Mouse (Mus musculus): ENCODE measurements at regions not wholly inside any gene's neighbourhood (a gene's known extent, or its start where the extent isn't known, plus 50 kb on each side); places are given as distances from the start of the nearest gene placed in this dataset.

DNA sequence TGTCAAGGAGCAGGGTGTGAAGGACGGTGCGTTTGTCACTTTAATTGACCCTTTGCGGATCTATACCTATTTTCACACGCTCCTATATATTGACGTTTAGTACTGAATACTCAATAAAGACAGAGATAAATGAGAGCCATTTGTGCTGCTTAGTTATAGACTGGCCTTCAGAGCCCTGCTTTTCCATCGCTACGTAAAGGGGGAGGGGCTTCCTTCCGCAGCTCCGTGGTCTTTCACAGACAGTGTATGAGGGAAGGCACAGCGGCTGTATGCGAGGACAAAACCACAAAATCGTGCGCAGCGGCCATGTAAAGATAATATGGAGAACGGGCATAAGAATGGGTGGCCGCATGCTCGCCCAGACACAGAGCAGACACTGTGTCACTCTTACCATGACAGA lies 58.4 kb upstream of the Pced1b start:
- H3K4me3 ChIP-seq (replicated peaks; ENCODE audit: low read length) = no peak overlapping the region
- H3K27ac ChIP-seq (ENCODE audit: low read length) = no peak overlapping the region
- H3K27me3 ChIP-seq (ENCODE audit: control insufficient read depth, insufficient read depth, low read length) = no peaks in the 10 kb centered on the region
- H3K36me3 ChIP-seq (ENCODE audit: control insufficient read depth, insufficient read depth, low read length) = no peaks in the 10 kb centered on the region
- no peak for ATAC-seq (ENCODE audit: insufficient read depth, low FRiP score)
- no peak overlapping the region for H3K9ac ChIP-seq (ENCODE audit: low read length)
- no peaks in the 10 kb centered on the region for H3K4me1 ChIP-seq (ENCODE audit: control insufficient read depth, insufficient read depth, low read length)
- WGBS = 67% methylated on average over 17 of the region's 17 CpGs
- no peak overlapping the region for H3K4me2 ChIP-seq (ENCODE audit: low read depth, low read length)
- H3K9me3 ChIP-seq (replicated peaks; ENCODE audit: control insufficient read depth, low read length) = no peaks in the 10 kb centered on the region

- Histone ChIP-seq H3K27ac (ENCODE audit: low read length) (no peak overlapping the region), H3K27me3 (ENCODE audit: control insufficient read depth, insufficient read depth, low read length) (no peaks in the 10 kb centered on the region), H3K36me3 (ENCODE audit: control insufficient read depth, insufficient read depth, low read length) (no peaks in the 10 kb centered on the region), H3K4me1 (ENCODE audit: control insufficient read depth, insufficient read depth, low read length) (no peaks in the 10 kb centered on the region), H3K4me3 (replicated peaks; ENCODE audit: low read length) (no peak overlapping the region), H3K4me2 (ENCODE audit: low read depth, low read length) (no peak overlapping the region), H3K9ac (ENCODE audit: low read length) (no peak overlapping the region), H3K9me3 (replicated peaks; ENCODE audit: control insufficient read depth, low read length) (no peaks in the 10 kb centered on the region)
- no peak for ATAC-seq (ENCODE audit: insufficient read depth, low FRiP score)
- WGBS = 27% methylated on average over 3 of the region's 3 CpGs
These were observed 59.1 kb upstream of the Pced1b start for GRCm38 (mm10) chr15:97187831-97188230.

DNA sequence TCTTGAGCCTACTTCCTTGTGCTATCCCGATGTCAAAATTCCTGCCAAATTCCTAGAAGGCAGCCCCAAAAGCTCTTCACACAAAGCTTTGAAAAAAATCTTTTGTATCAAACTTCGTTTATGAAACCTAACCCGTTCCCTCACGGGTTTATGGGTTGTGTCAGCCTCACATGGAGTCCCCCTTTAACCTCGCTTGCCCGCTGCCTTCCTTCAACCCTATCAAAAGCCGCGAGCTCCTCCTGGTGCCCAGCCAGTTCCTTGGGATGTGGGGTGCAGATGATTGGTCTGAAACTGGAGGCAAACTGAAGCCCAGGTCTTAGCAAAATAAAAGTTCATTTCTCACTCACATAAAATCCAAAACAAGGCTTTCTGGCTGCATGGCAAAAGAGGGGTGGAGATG lies 60.9 kb upstream of the Pced1b start:
- 51% methylated on average over 8 of the region's 8 CpGs for WGBS
- no peaks in the 10 kb centered on the region for H3K27me3 ChIP-seq (ENCODE audit: control insufficient read depth, insufficient read depth, low read length)
- H3K4me1 ChIP-seq (ENCODE audit: control insufficient read depth, insufficient read depth, low read length) = no peaks in the 10 kb centered on the region
- no peak overlapping the region for H3K4me3 ChIP-seq (replicated peaks; ENCODE audit: low read length)
- no peak overlapping the region for H3K9ac ChIP-seq (ENCODE audit: low read length)
- H3K27ac ChIP-seq (ENCODE audit: low read length) = no peak overlapping the region
- ATAC-seq (ENCODE audit: insufficient read depth, low FRiP score) = no peak
- H3K9me3 ChIP-seq (replicated peaks; ENCODE audit: control insufficient read depth, low read length) = no peaks in the 10 kb centered on the region
- no peaks in the 10 kb centered on the region for H3K36me3 ChIP-seq (ENCODE audit: control insufficient read depth, insufficient read depth, low read length)
- no peak overlapping the region for H3K4me2 ChIP-seq (ENCODE audit: low read depth, low read length)

DNA sequence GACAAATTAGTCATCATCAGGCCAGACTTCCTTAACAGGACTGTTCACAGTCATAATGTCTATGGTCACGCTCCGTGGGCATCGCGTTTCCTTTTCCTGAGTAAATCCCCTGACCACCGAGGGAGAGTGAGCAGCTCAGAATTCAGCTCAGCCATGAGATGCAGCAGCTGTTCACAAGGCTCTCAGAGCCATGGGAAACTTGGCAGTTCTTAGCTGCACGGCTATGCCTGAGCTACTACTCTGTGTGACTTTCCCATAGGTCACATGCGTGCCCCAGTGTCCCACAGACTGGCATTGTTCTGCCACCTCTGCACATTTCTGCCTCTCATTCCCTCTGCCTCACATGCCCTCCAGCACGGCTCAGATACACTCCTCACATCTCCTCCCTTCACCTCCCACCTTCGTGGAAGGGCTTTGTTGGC lies 64.3 kb upstream of the Pced1b start:
- Histone ChIP-seq H3K4me1 (ENCODE audit: control insufficient read depth, insufficient read depth, low read length) (peaks cover 5% of the 10 kb centered on the region; the same call in 1 of the 2 replicates), H3K27me3 (ENCODE audit: control insufficient read depth, insufficient read depth, low read length) (no peaks in the 10 kb centered on the region), H3K36me3 (ENCODE audit: control insufficient read depth, insufficient read depth, low read length) (no peaks in the 10 kb centered on the region), H3K9me3 (replicated peaks; ENCODE audit: control insufficient read depth, low read length) (no peaks in the 10 kb centered on the region), H3K9ac (ENCODE audit: low read length) (no peak overlapping the region), H3K4me2 (ENCODE audit: low read depth, low read length) (no peak overlapping the region), H3K4me3 (replicated peaks; ENCODE audit: low read length) (no peak overlapping the region), H3K27ac (ENCODE audit: low read length) (no peak overlapping the region)
- ATAC-seq (ENCODE audit: insufficient read depth, low FRiP score) = peak; percentile 79
- WGBS = 27% methylated on average over 9 of the region's 9 CpGs

GRCm38 (mm10) chr15:97180970-97181669 lies 65.8 kb upstream of the Pced1b start:
- H3K9ac ChIP-seq (ENCODE audit: low read length) = no peak overlapping the region
- no peak for ATAC-seq (ENCODE audit: insufficient read depth, low FRiP score)
- peaks cover 6% of the 10 kb centered on the region; the same call in 1 of the 2 replicates for H3K4me1 ChIP-seq (ENCODE audit: control insufficient read depth, insufficient read depth, low read length)
- H3K27me3 ChIP-seq (ENCODE audit: control insufficient read depth, insufficient read depth, low read length) = no peaks in the 10 kb centered on the region
- 60% methylated on average over 9 of the region's 9 CpGs for WGBS
- H3K4me3 ChIP-seq (replicated peaks; ENCODE audit: low read length) = no peak overlapping the region
- no peaks in the 10 kb centered on the region for H3K9me3 ChIP-seq (replicated peaks; ENCODE audit: control insufficient read depth, low read length)
- no peaks in the 10 kb centered on the region for H3K36me3 ChIP-seq (ENCODE audit: control insufficient read depth, insufficient read depth, low read length)
- H3K27ac ChIP-seq (ENCODE audit: low read length) = no peak overlapping the region
- no peak overlapping the region for H3K4me2 ChIP-seq (ENCODE audit: low read depth, low read length)

- WGBS = 32% methylated on average over 3 of the region's 3 CpGs
These were observed 68.6 kb upstream of the Pced1b start for GRCm38 (mm10) chr15:97178286-97178685.

DNA sequence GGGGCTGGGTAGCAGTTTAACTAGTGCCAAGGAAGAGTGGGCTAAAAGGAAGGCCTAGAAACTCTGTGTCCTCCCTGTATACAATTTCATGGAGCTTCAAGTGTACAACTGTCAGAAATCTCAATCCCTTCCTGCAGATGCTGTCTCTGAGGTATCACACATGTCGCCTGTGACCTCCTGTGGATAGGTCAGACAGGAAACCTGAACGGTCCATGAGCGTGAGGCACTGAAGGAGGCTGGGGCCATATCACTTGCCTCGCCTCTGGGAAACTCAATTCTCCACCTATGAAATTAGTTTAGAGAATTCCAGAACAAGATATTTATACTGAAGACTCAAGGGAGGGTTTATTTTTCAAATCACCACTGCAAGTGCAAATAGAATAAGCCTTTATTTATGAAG lies 69.1 kb upstream of the Pced1b start:
- ATAC-seq (ENCODE audit: insufficient read depth, low FRiP score) = no peak
- H3K4me1 ChIP-seq (ENCODE audit: control insufficient read depth, insufficient read depth, low read length) = peaks cover 9% of the 10 kb centered on the region; the same call in 1 of the 2 replicates
- H3K9me3 ChIP-seq (replicated peaks; ENCODE audit: control insufficient read depth, low read length) = no peaks in the 10 kb centered on the region
- no peak overlapping the region for H3K4me3 ChIP-seq (replicated peaks; ENCODE audit: low read length)
- WGBS = 47% methylated on average over 4 of the region's 4 CpGs
- H3K4me2 ChIP-seq (ENCODE audit: low read depth, low read length) = no peak overlapping the region
- no peak overlapping the region for H3K9ac ChIP-seq (ENCODE audit: low read length)
- no peaks in the 10 kb centered on the region for H3K27me3 ChIP-seq (ENCODE audit: control insufficient read depth, insufficient read depth, low read length)
- H3K36me3 ChIP-seq (ENCODE audit: control insufficient read depth, insufficient read depth, low read length) = no peaks in the 10 kb centered on the region
- H3K27ac ChIP-seq (ENCODE audit: low read length) = no peak overlapping the region

More at GRCm38 (mm10) chr15:97178286-97178685, 68.6 kb upstream of the Pced1b start:
- no peak overlapping the region for H3K9ac ChIP-seq (ENCODE audit: low read length)
- ATAC-seq (ENCODE audit: insufficient read depth, low FRiP score) = no peak
- no peaks in the 10 kb centered on the region for H3K27me3 ChIP-seq (ENCODE audit: control insufficient read depth, insufficient read depth, low read length)
- no peak overlapping the region for H3K4me2 ChIP-seq (ENCODE audit: low read depth, low read length)
- H3K27ac ChIP-seq (ENCODE audit: low read length) = no peak overlapping the region
- no peaks in the 10 kb centered on the region for H3K9me3 ChIP-seq (replicated peaks; ENCODE audit: control insufficient read depth, low read length)
- H3K4me1 ChIP-seq (ENCODE audit: control insufficient read depth, insufficient read depth, low read length) = peaks cover 9% of the 10 kb centered on the region; the same call in 1 of the 2 replicates
- no peak overlapping the region for H3K4me3 ChIP-seq (replicated peaks; ENCODE audit: low read length)
- H3K36me3 ChIP-seq (ENCODE audit: control insufficient read depth, insufficient read depth, low read length) = no peaks in the 10 kb centered on the region

DNA sequence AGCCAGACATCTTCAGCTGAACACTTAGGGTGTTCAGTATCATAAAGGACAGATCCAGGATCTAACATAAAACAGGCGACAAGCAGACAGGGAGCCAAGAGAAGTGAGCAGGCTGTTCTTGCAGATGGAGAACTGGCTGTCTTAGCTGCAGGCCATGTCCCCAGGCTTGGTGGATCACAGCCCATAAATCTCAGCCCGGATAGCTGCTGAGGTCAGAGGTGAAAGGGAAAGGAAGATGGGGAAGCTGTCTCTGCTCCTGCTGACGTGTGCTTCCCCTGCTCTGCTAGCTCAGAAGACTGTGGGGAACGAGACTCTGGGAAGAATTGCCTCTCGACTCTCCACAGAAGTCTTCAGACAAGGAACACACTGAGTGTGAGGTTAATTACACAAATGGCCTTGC lies 71.9 kb upstream of the Pced1b start:
- ATAC-seq (ENCODE audit: insufficient read depth, low FRiP score) = peak; percentile 65
- 31% methylated on average over 5 of the region's 5 CpGs for WGBS
- Histone ChIP-seq H3K4me3 (replicated peaks; ENCODE audit: low read length) (no peak overlapping the region), H3K4me2 (ENCODE audit: low read depth, low read length) (no peak overlapping the region), H3K4me1 (ENCODE audit: control insufficient read depth, insufficient read depth, low read length) (peaks cover 9% of the 10 kb centered on the region; the same call in 1 of the 2 replicates), H3K36me3 (ENCODE audit: control insufficient read depth, insufficient read depth, low read length) (no peaks in the 10 kb centered on the region), H3K9me3 (replicated peaks; ENCODE audit: control insufficient read depth, low read length) (no peaks in the 10 kb centered on the region), H3K27me3 (ENCODE audit: control insufficient read depth, insufficient read depth, low read length) (no peaks in the 10 kb centered on the region), H3K9ac (ENCODE audit: low read length) (no peak overlapping the region), H3K27ac (ENCODE audit: low read length) (peak overlapping the region; percentile 19; the same call in 1 of the 2 replicates)

DNA sequence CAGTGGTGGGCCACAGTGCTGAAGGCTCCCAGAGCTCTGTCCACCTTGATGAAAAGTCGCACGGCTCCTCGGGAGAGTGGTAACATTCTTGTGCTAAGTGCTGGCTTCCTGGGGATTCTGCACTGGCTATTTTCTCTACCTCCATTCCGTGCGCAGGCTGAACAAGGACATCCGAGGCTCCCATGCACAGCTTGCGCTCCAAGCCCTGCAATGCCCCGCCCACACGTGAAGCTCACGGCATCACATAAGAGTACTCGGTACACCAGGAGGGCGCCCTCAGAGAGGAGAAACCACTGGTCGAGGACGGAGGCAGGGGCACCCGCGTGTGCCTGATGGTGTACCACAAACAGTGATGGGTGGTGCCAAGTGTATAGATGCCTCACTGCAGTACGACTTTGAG lies 73.7 kb upstream of the Pced1b start:
- Histone ChIP-seq H3K4me1 (ENCODE audit: control insufficient read depth, insufficient read depth, low read length) (peaks cover 7% of the 10 kb centered on the region; the same call in 1 of the 2 replicates), H3K27ac (ENCODE audit: low read length) (no peak overlapping the region), H3K9me3 (replicated peaks; ENCODE audit: control insufficient read depth, low read length) (no peaks in the 10 kb centered on the region), H3K4me3 (replicated peaks; ENCODE audit: low read length) (no peak overlapping the region), H3K9ac (ENCODE audit: low read length) (no peak overlapping the region), H3K4me2 (ENCODE audit: low read depth, low read length) (no peak overlapping the region), H3K36me3 (ENCODE audit: control insufficient read depth, insufficient read depth, low read length) (no peaks in the 10 kb centered on the region), H3K27me3 (ENCODE audit: control insufficient read depth, insufficient read depth, low read length) (no peaks in the 10 kb centered on the region)
- ATAC-seq (ENCODE audit: insufficient read depth, low FRiP score) = no peak
- 73% methylated on average over 17 of the region's 17 CpGs for WGBS
